Mouse (Mus musculus): ENCODE data around the gene Dvl3. TPM values are rescaled to one million over a fixed set of nuclear protein-coding genes. Genes with fewer than 3 reads are reported as not detected.

Gene Dvl3
- polyA plus RNA-seq (2012; rRNA removed) = 10.2 and 11.6 TPM in 2 replicates

DNA sequence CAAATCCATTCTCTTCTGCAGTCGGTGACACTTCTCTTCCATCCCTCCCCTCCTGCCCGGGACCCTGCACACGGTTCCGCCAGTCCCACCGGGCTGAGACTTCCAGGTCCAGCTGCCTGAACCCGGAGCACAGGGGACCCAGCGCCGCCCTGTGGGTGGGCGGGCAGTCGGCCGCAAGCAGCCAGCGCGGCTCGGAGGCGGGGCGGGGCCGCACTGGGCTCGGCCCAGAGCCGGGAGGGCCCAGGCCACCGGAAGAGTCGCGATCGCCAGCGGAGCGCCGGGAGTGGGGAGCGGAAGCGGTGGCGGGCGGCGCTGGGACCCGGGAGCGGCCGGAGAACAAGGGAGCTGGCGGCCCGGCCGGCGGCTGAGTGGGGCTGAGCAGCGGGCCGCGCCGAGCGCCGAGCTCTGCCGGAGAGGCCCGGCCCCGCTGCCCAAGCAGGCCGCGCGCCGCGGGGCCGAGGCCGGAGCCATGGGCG lies at the start of gene Dvl3:
Gene Dvl3, plus strand, starts transcription at position 257 of the 476 bp plus-strand sequence.
- Histone ChIP-seq H3K27me3 (ENCODE audit: control insufficient read depth, insufficient read depth, low read length) (no peaks in the 10 kb centered on the region), H3K36me3 (ENCODE audit: control insufficient read depth, insufficient read depth, low read length) (no peaks in the 10 kb centered on the region), H3K27ac (ENCODE audit: control insufficient read depth, insufficient read depth, low read depth, low read length) (peak within 1 kb of the TSS; percentile 68), H3K4me3 (ENCODE audit: control insufficient read depth, low read depth, low read length) (peak within 1 kb of the TSS; percentile 93), H3K4me1 (ENCODE audit: control insufficient read depth, insufficient read depth, low read length) (peaks cover 12% of the 10 kb centered on the region)
- TF ChIP-seq POLR2A (IDR thresholded peaks at IDR 0.05; ENCODE audit: control insufficient read depth, low read depth, low read length) = 0 out of 2 replicates have a peak, but pooled peaks have one; percentile 52
- TF ChIP-seq CTCF (IDR thresholded peaks at IDR 0.05; ENCODE audit: control insufficient read depth, insufficient read depth, insufficient replicate concordance, low read depth, low read length) = no peak

DNA sequence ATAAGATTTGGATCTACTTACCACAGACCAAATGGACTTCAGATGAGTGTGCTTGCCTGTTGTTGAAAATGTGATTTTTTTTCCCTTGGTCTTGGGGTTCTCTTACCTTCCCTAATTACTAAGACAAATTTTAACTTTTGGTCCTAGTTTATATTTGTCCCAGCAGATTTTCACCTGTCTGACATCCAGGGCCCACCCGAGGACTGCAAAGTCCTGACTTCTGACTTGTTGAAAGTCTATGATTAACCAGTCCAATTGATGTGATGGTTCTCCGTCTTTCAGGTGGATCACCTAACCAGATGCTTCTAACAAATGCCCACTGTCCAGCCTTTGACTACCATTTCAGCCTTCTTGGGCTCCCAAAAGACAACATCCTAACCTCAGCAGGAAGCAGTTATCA lies 45.8 kb upstream of the Dvl3 start:
- Histone ChIP-seq H3K36me3 (ENCODE audit: control insufficient read depth, insufficient read depth, low read length) (no peaks in the 10 kb centered on the region), H3K27ac (ENCODE audit: control insufficient read depth, insufficient read depth, low read depth, low read length) (no peak overlapping the region), H3K4me3 (ENCODE audit: control insufficient read depth, low read depth, low read length) (no peak overlapping the region), H3K4me1 (ENCODE audit: control insufficient read depth, insufficient read depth, low read length) (peaks cover 3% of the 10 kb centered on the region), H3K27me3 (ENCODE audit: control insufficient read depth, insufficient read depth, low read length) (no peaks in the 10 kb centered on the region)
- TF ChIP-seq POLR2A (IDR thresholded peaks at IDR 0.05; ENCODE audit: control insufficient read depth, low read depth, low read length) (no peak), CTCF (IDR thresholded peaks at IDR 0.05; ENCODE audit: control insufficient read depth, insufficient read depth, insufficient replicate concordance, low read depth, low read length) (no peak)

- TF ChIP-seq CTCF (IDR thresholded peaks at IDR 0.05; ENCODE audit: control insufficient read depth, insufficient read depth, insufficient replicate concordance, low read depth, low read length) (no peak), POLR2A (IDR thresholded peaks at IDR 0.05; ENCODE audit: control insufficient read depth, low read depth, low read length) (no peak)
- H3K4me1 ChIP-seq (ENCODE audit: control insufficient read depth, insufficient read depth, low read length) = peaks cover 3% of the 10 kb centered on the region
- no peaks in the 10 kb centered on the region for H3K36me3 ChIP-seq (ENCODE audit: control insufficient read depth, insufficient read depth, low read length)
- no peak overlapping the region for H3K27ac ChIP-seq (ENCODE audit: control insufficient read depth, insufficient read depth, low read depth, low read length)
- H3K27me3 ChIP-seq (ENCODE audit: control insufficient read depth, insufficient read depth, low read length) = no peaks in the 10 kb centered on the region
- H3K4me3 ChIP-seq (ENCODE audit: control insufficient read depth, low read depth, low read length) = no peak overlapping the region
These were observed 45.1 kb upstream of the Dvl3 start for GRCm38 (mm10) chr16:20471686-20472085.

GRCm38 (mm10) chr16:20473748-20474147 lies 43.0 kb upstream of the Dvl3 start:
- no peak overlapping the region for H3K27ac ChIP-seq (ENCODE audit: control insufficient read depth, insufficient read depth, low read depth, low read length)
- H3K4me1 ChIP-seq (ENCODE audit: control insufficient read depth, insufficient read depth, low read length) = peaks cover 3% of the 10 kb centered on the region
- no peak overlapping the region for H3K4me3 ChIP-seq (ENCODE audit: control insufficient read depth, low read depth, low read length)
- TF ChIP-seq CTCF (IDR thresholded peaks at IDR 0.05; ENCODE audit: control insufficient read depth, insufficient read depth, insufficient replicate concordance, low read depth, low read length) = no peak
- TF ChIP-seq POLR2A (IDR thresholded peaks at IDR 0.05; ENCODE audit: control insufficient read depth, low read depth, low read length) = no peak
- no peaks in the 10 kb centered on the region for H3K27me3 ChIP-seq (ENCODE audit: control insufficient read depth, insufficient read depth, low read length)
- no peaks in the 10 kb centered on the region for H3K36me3 ChIP-seq (ENCODE audit: control insufficient read depth, insufficient read depth, low read length)

DNA sequence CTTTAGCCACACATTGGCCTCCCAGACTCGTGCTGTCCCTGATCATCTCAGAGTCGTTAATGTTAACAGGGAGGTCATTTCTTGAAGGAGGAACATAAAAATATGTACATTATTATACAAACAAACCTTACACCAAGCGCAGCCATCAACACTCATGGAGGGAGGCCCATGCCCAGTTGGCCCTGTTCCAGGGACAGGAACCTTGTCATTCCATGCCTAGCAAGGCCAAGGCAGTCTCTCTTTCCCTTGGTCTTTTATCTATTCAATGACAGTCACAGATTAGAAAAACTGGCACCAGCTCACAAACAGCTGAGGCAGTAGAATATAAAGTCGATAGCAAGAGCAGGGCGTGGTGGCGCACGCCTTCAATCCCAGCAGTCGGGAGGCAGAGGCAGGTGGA lies 42.6 kb upstream of the Dvl3 start:
- Histone ChIP-seq H3K27me3 (ENCODE audit: control insufficient read depth, insufficient read depth, low read length) (no peaks in the 10 kb centered on the region), H3K4me3 (ENCODE audit: control insufficient read depth, low read depth, low read length) (no peak overlapping the region), H3K27ac (ENCODE audit: control insufficient read depth, insufficient read depth, low read depth, low read length) (no peak overlapping the region), H3K36me3 (ENCODE audit: control insufficient read depth, insufficient read depth, low read length) (no peaks in the 10 kb centered on the region), H3K4me1 (ENCODE audit: control insufficient read depth, insufficient read depth, low read length) (peaks cover 3% of the 10 kb centered on the region)
- TF ChIP-seq CTCF (IDR thresholded peaks at IDR 0.05; ENCODE audit: control insufficient read depth, insufficient read depth, insufficient replicate concordance, low read depth, low read length) (no peak), POLR2A (IDR thresholded peaks at IDR 0.05; ENCODE audit: control insufficient read depth, low read depth, low read length) (no peak)

- no peaks in the 10 kb centered on the region for H3K36me3 ChIP-seq (ENCODE audit: control insufficient read depth, insufficient read depth, low read length)
- H3K27ac ChIP-seq (ENCODE audit: control insufficient read depth, insufficient read depth, low read depth, low read length) = no peak overlapping the region
- TF ChIP-seq CTCF (IDR thresholded peaks at IDR 0.05; ENCODE audit: control insufficient read depth, insufficient read depth, insufficient replicate concordance, low read depth, low read length) (no peak), POLR2A (IDR thresholded peaks at IDR 0.05; ENCODE audit: control insufficient read depth, low read depth, low read length) (no peak)
These were observed 42.0 kb upstream of the Dvl3 start for GRCm38 (mm10) chr16:20474786-20475185.

GRCm38 (mm10) chr16:20475335-20475734 lies 41.4 kb upstream of the Dvl3 start:
- Histone ChIP-seq H3K27me3 (ENCODE audit: control insufficient read depth, insufficient read depth, low read length) (no peaks in the 10 kb centered on the region), H3K4me1 (ENCODE audit: control insufficient read depth, insufficient read depth, low read length) (peaks cover 3% of the 10 kb centered on the region), H3K4me3 (ENCODE audit: control insufficient read depth, low read depth, low read length) (no peak overlapping the region), H3K36me3 (ENCODE audit: control insufficient read depth, insufficient read depth, low read length) (no peaks in the 10 kb centered on the region), H3K27ac (ENCODE audit: control insufficient read depth, insufficient read depth, low read depth, low read length) (no peak overlapping the region)
- TF ChIP-seq POLR2A (IDR thresholded peaks at IDR 0.05; ENCODE audit: control insufficient read depth, low read depth, low read length) (no peak), CTCF (IDR thresholded peaks at IDR 0.05; ENCODE audit: control insufficient read depth, insufficient read depth, insufficient replicate concordance, low read depth, low read length) (no peak)

More at GRCm38 (mm10) chr16:20474786-20475185, 42.0 kb upstream of the Dvl3 start:
- peaks cover 3% of the 10 kb centered on the region for H3K4me1 ChIP-seq (ENCODE audit: control insufficient read depth, insufficient read depth, low read length)
- no peaks in the 10 kb centered on the region for H3K27me3 ChIP-seq (ENCODE audit: control insufficient read depth, insufficient read depth, low read length)
- H3K4me3 ChIP-seq (ENCODE audit: control insufficient read depth, low read depth, low read length) = no peak overlapping the region

Data from testis, adult 2 months (tissue).